Mouse (Mus musculus) cerebellum, adult 2 months (tissue): Measurements from ENCODE around the gene Adgrl4.

Source experiments
- CTCF ChIP-seq: fragments of 200-500 bp; IDR thresholded peaks from 2 replicates; pipeline ENCODE4 v1.5.1; 2011; ENCODE audit warnings: low read depth, mild to moderate bottlenecking, control low read depth, low read length, moderate library complexity, borderline replicate concordance; ENCODE audit not compliant: insufficient read depth
- POLR2A ChIP-seq: fragments of 200-500 bp; IDR thresholded peaks from 2 replicates; pipeline ENCODE4 v1.6.1; 2011; ENCODE audit warnings: low read length, control low read depth, borderline replicate concordance; ENCODE audit not compliant: insufficient read depth

DNA sequence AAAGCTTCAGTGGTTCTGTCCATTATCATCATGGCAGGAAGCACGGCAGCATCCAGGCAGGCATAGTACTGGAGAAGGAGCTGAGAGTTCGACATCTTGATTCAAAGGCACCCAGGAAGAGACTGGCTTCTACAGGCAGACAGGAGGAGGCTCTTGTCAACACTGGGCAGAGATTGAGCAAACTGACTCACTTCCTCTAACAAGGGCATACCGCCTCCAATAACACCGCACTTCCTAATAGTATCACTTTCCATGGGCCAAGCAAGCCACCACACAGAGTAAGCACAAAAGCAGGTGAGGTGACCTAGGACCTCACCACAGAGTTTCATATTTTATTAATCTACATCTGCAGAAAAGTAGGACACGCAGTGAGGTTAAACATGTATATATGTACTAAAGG, 73.5 kb downstream of the Adgrl4 start:
- no peak for TF ChIP-seq POLR2A
- TF ChIP-seq CTCF = no peak
